13 mouse cellular contexts compared by ENCODE assay signal in genomic region chr5:112281676-112282075, GRCm38 (mm10). TPM values are rescaled to one million over a fixed set of nuclear protein-coding genes. Genes with fewer than 3 reads are reported as not detected.
DNase-seq lines count a peak whose midpoint lies in the region; ATAC-seq and TF ChIP-seq lines count a peak whose summit lies in the region.
"Had no signal": no experiment of that assay in that cellular context is flagged by ENCODE, and none has a peak within 500 bp of the region (broad histone marks: within the 10 kb centered on the region; RNA-seq: fewer than 3 reads in every experiment).

No protein-coding gene starts in this region.

- peak overlapping the region; percentile 51 for H3K27ac ChIP-seq in forebrain, embryonic 10.5 days
- H3K27ac ChIP-seq in forebrain, embryonic 15.5 days (replicated peaks), result no peak overlapping the region
- H3K27ac ChIP-seq in kidney, embryonic 14.5 days (ENCODE audit: low read depth, low read length), result no peak overlapping the region
- H3K27ac ChIP-seq in liver, embryonic 13.5 days, result peak overlapping the region; percentile 45
- H3K27ac ChIP-seq in midbrain, postnatal 0 days (ENCODE audit: low read depth, low read length), result no peak overlapping the region
- H3K27ac ChIP-seq: hindbrain, embryonic 15.5 days; limb, embryonic 13.5 days had no signal

- no peak for TF ChIP-seq CTCF in E14TG2a.4 (conservative IDR thresholded peaks at IDR 0.05; ENCODE audit: low read length)
- TF ChIP-seq CTCF in midbrain, postnatal 0 days (IDR thresholded peaks at IDR 0.05), result no peak

- H3K4me1 ChIP-seq in forebrain, embryonic 10.5 days, result peaks cover 84% of the 10 kb centered on the region
- peaks cover 20% of the 10 kb centered on the region for H3K4me1 ChIP-seq in forebrain, embryonic 15.5 days
- H3K4me1 ChIP-seq in kidney, embryonic 14.5 days (ENCODE audit: control insufficient read depth, insufficient read depth, low read length), result peaks cover 42% of the 10 kb centered on the region
- peaks cover 95% of the 10 kb centered on the region for H3K4me1 ChIP-seq in E14TG2a.4 (replicated peaks; ENCODE audit: low read depth, low read length)
- H3K4me1 ChIP-seq in liver, embryonic 13.5 days (replicated peaks), result peaks cover 99% of the 10 kb centered on the region
- peaks cover 6% of the 10 kb centered on the region; the same call in 1 of the 2 replicates for H3K4me1 ChIP-seq in midbrain, postnatal 0 days (ENCODE audit: insufficient read depth, low read length)

- no peak for DNase-seq in forebrain, embryonic 10.5 days (ENCODE audit: extremely low spot score, low spot score)
- peak; percentile 8 for DNase-seq in kidney, postnatal 10 days
- DNase-seq in liver, embryonic 13.5 days, result no peak
- no peak for DNase-seq in midbrain, postnatal 0 days (ENCODE audit: low spot score)
- no peak for DNase-seq in frontal cortex, postnatal 36 days (ENCODE audit: low spot score in 2 of 2)
- DNase-seq: B cell, adult 2 months; thymus, postnatal 36 days had no signal

- H3K4me2 ChIP-seq in forebrain, embryonic 15.5 days (replicated peaks), result no peak overlapping the region
- H3K4me2 ChIP-seq in kidney, embryonic 14.5 days (replicated peaks; ENCODE audit: low read depth, low read length), result no peak overlapping the region
- no peak overlapping the region for H3K4me2 ChIP-seq in liver, embryonic 13.5 days
- H3K4me2 ChIP-seq in midbrain, postnatal 0 days (ENCODE audit: low read depth, low read length, poor library complexity, severe bottlenecking), result no peak overlapping the region
- H3K4me2 ChIP-seq: hindbrain, embryonic 15.5 days; limb, embryonic 13.5 days had no signal

- H3K27me3 ChIP-seq in forebrain, embryonic 10.5 days (ENCODE audit: poor library complexity, severe bottlenecking), result no peaks in the 10 kb centered on the region
- no peaks in the 10 kb centered on the region for H3K27me3 ChIP-seq in forebrain, embryonic 15.5 days
- H3K27me3 ChIP-seq in kidney, embryonic 14.5 days (ENCODE audit: control insufficient read depth, insufficient read depth, low read length), result no peaks in the 10 kb centered on the region
- H3K27me3 ChIP-seq in E14TG2a.4 (ENCODE audit: insufficient read depth, low read length), result no peaks in the 10 kb centered on the region
- H3K27me3 ChIP-seq in liver, embryonic 13.5 days, result no peaks in the 10 kb centered on the region
- H3K27me3 ChIP-seq in midbrain, postnatal 0 days (ENCODE audit: insufficient read depth, low read length), result no peaks in the 10 kb centered on the region
- H3K27me3 ChIP-seq: hindbrain, embryonic 15.5 days; limb, embryonic 13.5 days had no signal

- peaks cover 4% of the 10 kb centered on the region; the same call in 1 of the 2 replicates for H3K36me3 ChIP-seq in forebrain, embryonic 10.5 days (replicated peaks)
- H3K36me3 ChIP-seq in forebrain, embryonic 15.5 days, result no peaks in the 10 kb centered on the region
- no peaks in the 10 kb centered on the region for H3K36me3 ChIP-seq in kidney, embryonic 14.5 days (ENCODE audit: control insufficient read depth, insufficient read depth, low read length)
- H3K36me3 ChIP-seq in E14TG2a.4 (ENCODE audit: insufficient read depth, low read length), result peaks cover 4% of the 10 kb centered on the region; the same call in 1 of the 2 replicates
- peaks cover 4% of the 10 kb centered on the region; the same call in 1 of the 2 replicates for H3K36me3 ChIP-seq in liver, embryonic 13.5 days
- no peaks in the 10 kb centered on the region for H3K36me3 ChIP-seq in midbrain, postnatal 0 days (ENCODE audit: insufficient read depth, low read length)
- H3K36me3 ChIP-seq: hindbrain, embryonic 15.5 days; limb, embryonic 13.5 days had no signal

- H3K9me3 ChIP-seq in forebrain, embryonic 10.5 days, result no peaks in the 10 kb centered on the region
- no peaks in the 10 kb centered on the region for H3K9me3 ChIP-seq in forebrain, embryonic 15.5 days
- no peaks in the 10 kb centered on the region for H3K9me3 ChIP-seq in kidney, embryonic 14.5 days (ENCODE audit: control insufficient read depth, low read length)
- no peaks in the 10 kb centered on the region for H3K9me3 ChIP-seq in E14TG2a.4 (ENCODE audit: low read length)
- no peaks in the 10 kb centered on the region for H3K9me3 ChIP-seq in liver, embryonic 13.5 days (replicated peaks)
- H3K9me3 ChIP-seq in midbrain, postnatal 0 days (ENCODE audit: low read length), result no peaks in the 10 kb centered on the region
- H3K9me3 ChIP-seq: hindbrain, embryonic 15.5 days; limb, embryonic 13.5 days had no signal

- no peak for ATAC-seq in forebrain, embryonic 15.5 days (replicated peaks)
- no peak for ATAC-seq in kidney, embryonic 14.5 days (ENCODE audit: low FRiP score, low TSS enrichment)
- no peak for ATAC-seq in liver, embryonic 13.5 days (ENCODE audit: low read depth)
- ATAC-seq in midbrain, postnatal 0 days (ENCODE audit: low FRiP score), result no peak

- H3K4me3 ChIP-seq in forebrain, embryonic 10.5 days, result no peak overlapping the region
- no peak overlapping the region for H3K4me3 ChIP-seq in forebrain, embryonic 15.5 days
- H3K4me3 ChIP-seq in kidney, embryonic 14.5 days (ENCODE audit: low read length), result no peak overlapping the region
- H3K4me3 ChIP-seq in E14TG2a.4 (replicated peaks; ENCODE audit: low read length), result 0 out of 2 replicates have a peak overlapping the region, but pooled peaks have one; percentile 7
- H3K4me3 ChIP-seq in liver, embryonic 13.5 days (replicated peaks), result no peak overlapping the region
- no peak overlapping the region for H3K4me3 ChIP-seq in midbrain, postnatal 0 days (ENCODE audit: low read depth, low read length)
- H3K4me3 ChIP-seq: erythroblast, embryonic 14.5 days; hindbrain, embryonic 15.5 days; limb, embryonic 13.5 days had no signal

- no peak overlapping the region for H3K9ac ChIP-seq in forebrain, embryonic 15.5 days (replicated peaks)
- H3K9ac ChIP-seq in kidney, embryonic 14.5 days (ENCODE audit: low read depth, low read length), result no peak overlapping the region
- 0 out of 2 replicates have a peak overlapping the region, but pooled peaks have one; percentile 33 for H3K9ac ChIP-seq in liver, embryonic 13.5 days
- no peak overlapping the region for H3K9ac ChIP-seq in midbrain, postnatal 0 days (replicated peaks; ENCODE audit: low read length, poor library complexity, severe bottlenecking)
- H3K9ac ChIP-seq: hindbrain, embryonic 15.5 days had no signal

- 91% methylated on average over 4 of the region's 4 CpGs for WGBS in forebrain, embryonic 10.5 days
- 79% methylated on average over 4 of the region's 4 CpGs for WGBS in forebrain, embryonic 15.5 days
- WGBS in kidney, embryonic 14.5 days, result 90% methylated on average over 4 of the region's 4 CpGs
- WGBS in liver, embryonic 13.5 days (ENCODE audit: insufficient replicate concordance), result 55% methylated on average over 4 of the region's 4 CpGs
- 88% methylated on average over 4 of the region's 4 CpGs for WGBS in midbrain, postnatal 0 days

RNA-seq across cellular contexts. Expression of gene Tpst2, which starts 5.2 kb away (rescaled TPM):
- 36.7 and 37.7 TPM in 2 replicates for polyA plus RNA-seq in forebrain, embryonic 10.5 days (2016; fragmentation: Nextera tagmentation; extraction: Ambion mirVana)
- polyA plus RNA-seq in forebrain, embryonic 15.5 days (2015; fragmentation: Nextera tagmentation; extraction: Ambion mirVana), result 28.8 and 29.5 TPM in 2 replicates
- polyA plus RNA-seq in kidney, embryonic 14.5 days (2014; fragmentation: Nextera tagmentation; extraction: Ambion mirVana), result 39.9 and 50.3 TPM in 2 replicates
- polyA plus RNA-seq in liver, embryonic 13.5 days (2015; fragmentation: Nextera tagmentation; extraction: Ambion mirVana), result 35.4 and 36.0 TPM in 2 replicates
- 37.3 and 41.1 TPM in 2 replicates for total RNA-seq in midbrain, postnatal 0 days (2014; rRNA removed)
- 37.1 and 37.8 TPM in 2 replicates for polyA plus RNA-seq in midbrain, postnatal 0 days (2015; fragmentation: Nextera tagmentation; extraction: Ambion mirVana)

RNA-seq across cellular contexts. Expression of gene Crybb1, which starts 26.1 kb away (rescaled TPM):
- polyA plus RNA-seq in forebrain, embryonic 10.5 days (2016; fragmentation: Nextera tagmentation; extraction: Ambion mirVana), result 0.30 TPM in 1 of 2 replicates, not detected in the other
- 5.4 and 5.5 TPM in 2 replicates for polyA plus RNA-seq in forebrain, embryonic 15.5 days (2015; fragmentation: Nextera tagmentation; extraction: Ambion mirVana)
- 0.83 and 1.0 TPM in 2 replicates for polyA plus RNA-seq in kidney, embryonic 14.5 days (2014; fragmentation: Nextera tagmentation; extraction: Ambion mirVana)
- polyA plus RNA-seq in liver, embryonic 13.5 days (2015; fragmentation: Nextera tagmentation; extraction: Ambion mirVana), result 0.23 and 0.30 TPM in 2 replicates
- total RNA-seq in midbrain, postnatal 0 days (2014; rRNA removed), result 7.2 and 11.5 TPM in 2 replicates
- 13.1 and 13.2 TPM in 2 replicates for polyA plus RNA-seq in midbrain, postnatal 0 days (2015; fragmentation: Nextera tagmentation; extraction: Ambion mirVana)
- polyA plus RNA-seq: erythroblast, embryonic 14.5 days had no signal

RNA-seq across cellular contexts. Expression of gene Cryba4, which starts 29.4 kb away (rescaled TPM):
- polyA plus RNA-seq in forebrain, embryonic 10.5 days (2016; fragmentation: Nextera tagmentation; extraction: Ambion mirVana), result 0.48 TPM in 1 of 2 replicates, not detected in the other
- 1.6 and 1.8 TPM in 2 replicates for polyA plus RNA-seq in forebrain, embryonic 15.5 days (2015; fragmentation: Nextera tagmentation; extraction: Ambion mirVana)
- polyA plus RNA-seq in kidney, embryonic 14.5 days (2014; fragmentation: Nextera tagmentation; extraction: Ambion mirVana), result 0.83 and 1.4 TPM in 2 replicates
- polyA plus RNA-seq in liver, embryonic 13.5 days (2015; fragmentation: Nextera tagmentation; extraction: Ambion mirVana), result 0.33 and 0.60 TPM in 2 replicates
- 1.6 and 2.4 TPM in 2 replicates for total RNA-seq in midbrain, postnatal 0 days (2014; rRNA removed)
- 2.5 and 2.9 TPM in 2 replicates for polyA plus RNA-seq in midbrain, postnatal 0 days (2015; fragmentation: Nextera tagmentation; extraction: Ambion mirVana)
- polyA plus RNA-seq: erythroblast, embryonic 14.5 days had no signal

RNA-seq across cellular contexts. Expression of gene Tfip11, which starts 44.5 kb away (rescaled TPM):
- polyA plus RNA-seq in forebrain, embryonic 10.5 days (2016; fragmentation: Nextera tagmentation; extraction: Ambion mirVana), result 41.7 and 42.0 TPM in 2 replicates
- 33.9 and 34.4 TPM in 2 replicates for polyA plus RNA-seq in forebrain, embryonic 15.5 days (2015; fragmentation: Nextera tagmentation; extraction: Ambion mirVana)
- 15.7 and 22.3 TPM in 2 replicates for polyA plus RNA-seq in kidney, embryonic 14.5 days (2014; fragmentation: Nextera tagmentation; extraction: Ambion mirVana)
- polyA plus RNA-seq in liver, embryonic 13.5 days (2015; fragmentation: Nextera tagmentation; extraction: Ambion mirVana), result 14.1 and 15.7 TPM in 2 replicates
- 19.8 and 20.8 TPM in 2 replicates for total RNA-seq in midbrain, postnatal 0 days (2014; rRNA removed)
- 27.4 and 29.0 TPM in 2 replicates for polyA plus RNA-seq in midbrain, postnatal 0 days (2015; fragmentation: Nextera tagmentation; extraction: Ambion mirVana)

Comparison
In these comparisons a context has a peak if more than half of its experiments do, and no peak if none do; other contexts are left out.
1. H3K27ac ChIP-seq: peak in forebrain, embryonic 10.5 days (single experiment) and liver, embryonic 13.5 days (single experiment); none in forebrain, embryonic 15.5 days (single experiment), kidney, embryonic 14.5 days (single experiment) and midbrain, postnatal 0 days (single experiment).